Mouse (Mus musculus): ENCODE measurements around the gene Tmem233.

DNA sequence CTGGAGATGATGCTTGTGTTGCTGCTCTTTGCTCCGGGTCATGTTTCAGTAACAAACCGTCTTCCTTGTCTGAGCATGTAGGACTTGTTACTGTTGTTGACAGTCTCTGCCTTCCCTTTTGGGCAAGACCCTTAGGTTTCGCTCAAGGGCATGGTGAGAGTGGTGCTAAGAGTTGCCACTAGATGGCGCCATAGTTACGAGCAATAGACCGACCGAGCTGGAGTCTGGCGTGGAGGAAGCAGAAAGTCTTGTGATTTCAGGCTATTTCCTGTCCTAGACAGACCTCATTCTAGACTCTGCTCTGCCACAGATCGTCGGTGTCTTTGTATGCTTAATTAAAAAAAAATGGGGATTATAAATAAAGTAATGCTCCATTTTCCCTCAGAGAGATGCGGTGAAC lies 40.3 kb upstream of the Tmem233 start:
- TF ChIP-seq CTCF (IDR thresholded peaks at IDR 0.05; ENCODE audit: extremely low read depth, insufficient read length, insufficient replicate concordance, low read depth, low read length) (peak; percentile 72; the same call in 1 of the 2 replicates), POLR2A (IDR thresholded peaks at IDR 0.05; ENCODE audit: low read depth, low read length) (no peak)

Measured in small intestine, adult 2 months (tissue).